In the genomic region with DNA sequence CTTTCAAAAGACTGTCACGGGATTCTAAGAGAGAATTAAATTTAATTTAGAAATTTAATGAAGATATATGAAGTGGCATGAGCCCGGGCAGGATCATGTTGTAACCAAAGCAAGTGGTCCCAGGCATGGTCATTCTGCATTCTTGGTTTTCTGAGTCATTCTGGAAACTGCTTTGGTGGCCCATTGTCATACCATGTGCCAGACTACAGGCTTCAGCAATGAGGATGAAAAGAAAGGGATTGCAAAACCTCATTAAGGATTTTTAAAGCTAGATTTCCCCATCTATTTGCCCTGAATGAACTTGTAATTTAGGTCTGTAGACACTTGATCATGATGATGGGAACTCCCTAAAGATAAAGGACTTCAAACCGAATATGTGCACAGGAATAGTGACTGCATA, we compare ENCODE assay signal across 28 mouse cellular contexts.
"Had no signal": no experiment of that assay in that cellular context is flagged by ENCODE, and none has a peak within 500 bp of the region (broad histone marks: within the 10 kb centered on the region; RNA-seq: fewer than 3 reads in every experiment).

No protein-coding gene starts in this region.

- H3K27me3 ChIP-seq: limb, embryonic 12.5 days; limb, embryonic 13.5 days; limb, embryonic 15.5 days; liver, embryonic 12.5 days; liver, embryonic 13.5 days; liver, embryonic 15.5 days; lung, embryonic 15.5 days; megakaryocyte, embryonic 14.5 days; midbrain, embryonic 12.5 days; midbrain, embryonic 13.5 days; midbrain, embryonic 15.5 days; neural tube, embryonic 12.5 days; neural tube, embryonic 13.5 days had no signal

- DNase-seq: left cerebral cortex, postnatal 4 days; liver; liver, embryonic 13.5 days; liver, postnatal 0 days; lung, adult 18-20 months; lung, adult 2 months; lung, embryonic 14.5 days; lung, postnatal 10 days; lung, postnatal 14 days; lung, postnatal 36 days; lung, postnatal 4 days; midbrain, embryonic 14.5 days had no signal

- H3K4me3 ChIP-seq: limb, embryonic 10.5 days; limb, embryonic 12.5 days; limb, embryonic 13.5 days; limb, embryonic 15.5 days; liver, embryonic 12.5 days; liver, embryonic 13.5 days; liver, embryonic 15.5 days; lung, embryonic 15.5 days; megakaryocyte, embryonic 14.5 days; midbrain, embryonic 10.5 days; midbrain, embryonic 12.5 days; midbrain, embryonic 13.5 days; midbrain, embryonic 15.5 days; neural tube, embryonic 12.5 days; neural tube, embryonic 13.5 days had no signal

- H3K4me2 ChIP-seq: limb, embryonic 12.5 days; limb, embryonic 13.5 days; limb, embryonic 15.5 days; liver, embryonic 11.5 days; liver, embryonic 12.5 days; liver, embryonic 13.5 days; liver, embryonic 15.5 days; lung, embryonic 14.5 days; lung, embryonic 15.5 days; midbrain, embryonic 11.5 days; midbrain, embryonic 12.5 days; midbrain, embryonic 13.5 days; midbrain, embryonic 15.5 days; neural tube, embryonic 12.5 days; neural tube, embryonic 13.5 days had no signal

- H3K36me3 ChIP-seq: limb, embryonic 10.5 days; limb, embryonic 12.5 days; limb, embryonic 13.5 days; limb, embryonic 15.5 days; liver, embryonic 12.5 days; liver, embryonic 13.5 days; liver, embryonic 15.5 days; lung, embryonic 15.5 days; midbrain, embryonic 10.5 days; midbrain, embryonic 12.5 days; midbrain, embryonic 13.5 days; midbrain, embryonic 15.5 days; neural tube, embryonic 12.5 days; neural tube, embryonic 13.5 days had no signal
